Mouse (Mus musculus) C2C12 (cell line): ENCODE measurements around the gene Gtf2ird1.

ENCODE experiments used
- CEBPB ChIP-seq: IDR thresholded peaks from one replicate; pipeline ENCODE4 v1.6.1; 2011; ENCODE audit warnings: low read depth, mild to moderate bottlenecking, control low read depth, moderate library complexity
- CTCF ChIP-seq: IDR thresholded peaks from one replicate; pipeline ENCODE4 v1.5.1; 2011; ENCODE audit not compliant: control insufficient read depth, insufficient read depth, insufficient read length
- MAX ChIP-seq: IDR thresholded peaks from one replicate; pipeline ENCODE4 v1.6.1; 2011; ENCODE audit warnings: mild to moderate bottlenecking, control low read depth
- USF1 ChIP-seq: IDR thresholded peaks from one replicate; pipeline ENCODE4 v1.6.1; 2011; ENCODE audit warnings: low read depth, mild to moderate bottlenecking, control low read depth, moderate library complexity

DNA sequence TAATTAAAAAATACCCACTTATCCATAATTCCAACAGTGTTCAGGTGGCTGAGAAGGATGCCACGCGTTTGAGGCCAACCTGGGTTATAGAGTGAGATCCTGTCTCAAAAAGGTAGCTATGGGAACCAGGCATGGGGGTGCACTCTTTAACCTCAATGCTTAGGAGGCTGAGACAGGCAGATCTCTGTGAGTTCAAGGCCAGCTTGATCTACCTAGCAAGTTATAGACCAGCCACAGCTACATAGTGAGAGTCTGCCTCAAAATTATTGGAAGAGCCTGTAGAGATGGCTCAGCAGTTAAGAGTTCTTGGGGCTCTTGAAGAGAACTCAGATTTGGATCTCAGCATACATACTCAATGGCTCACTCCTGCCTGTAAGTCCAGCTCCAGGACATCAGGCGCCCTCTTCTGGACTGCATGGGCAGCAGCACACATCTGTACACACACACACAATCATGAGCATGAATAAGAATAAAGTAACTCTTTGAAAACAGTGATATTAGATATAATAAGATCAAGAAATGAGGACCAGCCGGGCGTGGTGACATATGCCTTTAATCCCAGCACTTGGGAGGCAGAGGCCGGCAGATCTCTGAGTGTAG lies 18.6 kb upstream of the Gtf2ird1 start:
- no peak for TF ChIP-seq CTCF
- TF ChIP-seq USF1, result no peak
- TF ChIP-seq CEBPB, result no peak
- TF ChIP-seq MAX, result no peak
